Mouse (Mus musculus): ENCODE measurements around the gene Nbeal2. TPM values are rescaled to one million over a fixed set of nuclear protein-coding genes. Genes with fewer than 3 reads are reported as not detected.
A peak's percentile ranks its signal among the peaks of the same experiment; 100 is the strongest.

The Nbeal2 gene
- polyA plus RNA-seq, 1 experiment, result 1.8 TPM

DNA sequence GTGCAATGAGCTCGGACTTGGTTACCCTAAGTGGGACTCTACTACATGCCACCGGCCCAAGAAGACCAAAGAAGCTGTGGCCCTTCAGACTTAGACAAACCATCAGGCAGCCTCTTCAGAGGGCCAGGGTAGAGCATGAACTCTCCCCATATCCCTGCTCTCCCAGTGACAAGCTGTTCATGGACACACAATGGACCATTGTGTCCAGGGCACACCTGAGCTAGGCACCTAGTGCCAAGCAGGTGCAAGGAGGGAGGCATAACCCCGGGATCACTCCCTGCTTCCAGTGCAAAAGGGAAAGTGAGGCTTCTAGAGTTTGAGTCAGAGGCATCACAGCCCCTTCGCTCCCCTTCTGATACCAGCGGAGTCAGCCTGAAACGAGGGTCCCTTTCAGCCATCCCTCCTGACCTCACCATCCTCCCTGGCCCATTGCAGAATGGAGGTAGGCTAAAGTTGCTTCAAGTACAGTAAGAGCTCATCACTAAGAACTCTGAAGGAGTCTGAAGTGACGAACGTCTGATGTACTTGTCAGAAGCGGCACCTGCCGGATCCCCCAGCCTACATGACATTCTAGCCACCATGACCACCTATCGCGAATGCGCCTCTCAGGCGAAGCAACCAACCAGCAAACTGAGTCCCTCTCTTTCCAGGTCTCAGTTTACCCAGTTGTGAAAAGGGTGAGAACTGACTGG lies 852 bp downstream of the Nbeal2 start:
- TF ChIP-seq CTCF (IDR thresholded peaks at IDR 0.05; ENCODE audit: borderline replicate concordance, insufficient read depth, low read length) (no peak), POLR2A (IDR thresholded peaks at IDR 0.05; ENCODE audit: low read depth, low read length) (no peak)
- no peak overlapping the region for H3K27ac ChIP-seq (ENCODE audit: insufficient read depth, low read length)

DNA sequence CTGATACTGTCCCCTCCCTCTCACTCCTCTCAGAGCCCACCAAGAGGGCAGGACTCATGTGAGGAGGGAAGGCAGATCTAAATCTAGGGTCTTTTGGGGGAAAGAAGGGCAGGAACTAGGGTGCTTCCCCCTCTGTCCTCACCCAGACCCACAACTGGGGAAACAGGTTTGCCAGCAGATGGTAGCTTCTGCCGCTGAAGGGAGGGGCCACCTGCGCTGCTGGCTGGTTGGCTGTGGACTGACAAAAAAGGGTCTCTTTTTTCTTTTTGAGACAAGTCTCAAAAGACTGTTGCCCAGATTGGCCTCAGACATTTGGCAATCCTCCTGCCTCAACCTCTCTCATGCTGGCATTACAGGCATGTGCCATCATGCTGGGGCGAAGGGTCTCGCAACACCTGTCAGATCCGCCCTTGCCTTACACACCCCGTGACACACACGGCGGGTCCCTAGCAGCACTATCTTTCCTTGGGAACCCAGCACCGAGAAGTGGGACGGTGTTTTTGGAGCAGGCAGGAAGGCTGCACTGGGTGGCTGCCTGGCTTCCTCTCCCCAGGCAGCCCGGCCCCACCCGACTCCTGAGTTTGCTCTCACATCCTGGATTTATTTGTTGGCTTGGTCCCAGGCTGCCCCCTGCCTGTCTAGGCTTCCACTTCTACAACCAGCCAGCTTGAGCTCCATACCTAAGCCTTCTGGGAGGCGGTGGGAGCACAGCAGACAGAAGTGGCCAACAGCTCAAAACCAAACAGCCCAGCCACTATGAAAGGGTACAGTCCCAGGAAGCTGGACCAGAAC lies 1.8 kb downstream of the Nbeal2 start:
- Histone ChIP-seq H3K27ac (ENCODE audit: insufficient read depth, low read length) (no peak overlapping the region), H3K4me3 (ENCODE audit: insufficient read depth, low read length) (no peak overlapping the region), H3K4me1 (ENCODE audit: control insufficient read depth, insufficient read depth, low read length) (no peaks in the 10 kb centered on the region; the same call in 1 of the 2 replicates)
- TF ChIP-seq CTCF (IDR thresholded peaks at IDR 0.05; ENCODE audit: borderline replicate concordance, insufficient read depth, low read length), result no peak
- no peak for TF ChIP-seq POLR2A (IDR thresholded peaks at IDR 0.05; ENCODE audit: low read depth, low read length)

More for the DNA sequence above, 852 bp downstream of the Nbeal2 start:
- Histone ChIP-seq H3K4me3 (ENCODE audit: insufficient read depth, low read length) (peak overlapping the region; percentile 37), H3K4me1 (ENCODE audit: control insufficient read depth, insufficient read depth, low read length) (peaks cover 3% of the 10 kb centered on the region; the same call in 1 of the 2 replicates)

DNA sequence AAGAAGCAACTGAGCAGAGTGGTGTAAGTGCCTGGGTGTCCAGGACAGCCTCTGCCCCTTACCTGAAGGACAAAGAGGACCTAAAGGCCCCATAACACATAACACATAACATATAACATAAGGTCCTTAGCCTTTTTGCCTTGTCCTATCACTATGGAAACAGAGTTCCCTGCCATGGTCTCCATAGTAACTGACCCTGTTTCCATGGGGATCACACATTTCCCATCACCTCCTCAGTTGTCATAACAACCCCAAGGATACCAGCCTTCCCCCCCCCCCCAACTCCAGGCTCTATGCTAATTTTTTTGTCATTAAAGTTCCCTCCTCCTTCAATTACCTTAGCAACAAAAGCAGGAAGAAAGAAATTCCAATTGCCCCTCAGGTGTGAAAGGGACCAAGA lies 4.2 kb downstream of the Nbeal2 start:
- Histone ChIP-seq H3K4me3 (ENCODE audit: insufficient read depth, low read length) (no peak overlapping the region), H3K27ac (ENCODE audit: insufficient read depth, low read length) (no peak overlapping the region), H3K4me1 (ENCODE audit: control insufficient read depth, insufficient read depth, low read length) (no peaks in the 10 kb centered on the region; the same call in 1 of the 2 replicates)
- TF ChIP-seq CTCF (IDR thresholded peaks at IDR 0.05; ENCODE audit: borderline replicate concordance, insufficient read depth, low read length), result no peak

DNA sequence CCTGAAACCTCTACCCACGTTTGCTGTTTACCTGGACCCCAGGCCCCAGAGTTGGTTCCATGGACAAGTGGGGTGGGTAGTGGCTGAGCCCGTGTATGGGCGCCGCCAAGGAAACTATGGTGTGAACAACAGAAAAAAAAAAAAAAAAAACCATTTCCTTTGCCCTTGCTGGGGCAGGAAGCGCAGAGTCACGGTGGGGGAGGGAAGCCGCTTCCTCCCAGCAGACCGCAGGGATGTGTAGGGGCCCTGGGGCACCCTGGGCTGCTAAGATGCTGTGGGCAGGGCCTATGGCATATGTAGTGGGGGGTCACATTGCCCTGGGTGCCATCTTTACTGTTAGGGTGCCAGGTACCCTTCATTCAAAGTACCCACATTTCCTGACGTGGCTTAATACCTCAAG lies 8.7 kb downstream of the Nbeal2 start:
- no peak for TF ChIP-seq POLR2A (IDR thresholded peaks at IDR 0.05; ENCODE audit: low read depth, low read length)
- no peak for TF ChIP-seq CTCF (IDR thresholded peaks at IDR 0.05; ENCODE audit: borderline replicate concordance, insufficient read depth, low read length)
- Histone ChIP-seq H3K4me3 (ENCODE audit: insufficient read depth, low read length) (no peak overlapping the region), H3K4me1 (ENCODE audit: control insufficient read depth, insufficient read depth, low read length) (no peaks in the 10 kb centered on the region), H3K27ac (ENCODE audit: insufficient read depth, low read length) (no peak overlapping the region)

DNA sequence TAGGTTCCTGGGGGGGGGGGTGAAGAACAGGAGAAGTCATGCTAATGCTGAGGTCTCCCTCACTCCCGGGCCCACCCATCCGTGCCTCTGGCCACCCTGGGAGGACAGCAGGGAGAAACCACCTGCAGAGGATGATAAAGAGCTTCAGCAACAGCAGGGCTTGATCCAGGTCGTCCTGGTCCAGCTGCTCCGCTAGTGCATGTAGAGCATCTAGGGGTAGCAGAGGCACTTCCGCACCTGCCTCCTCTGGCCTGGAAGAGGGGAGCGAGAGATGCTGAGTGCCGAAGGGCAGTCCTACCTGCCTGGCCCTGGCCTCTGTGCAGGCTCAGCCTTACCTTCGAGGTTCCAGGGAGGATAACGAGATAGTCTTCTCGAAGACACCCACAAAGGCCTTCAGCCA lies 9.7 kb downstream of the Nbeal2 start:
- Histone ChIP-seq H3K4me1 (ENCODE audit: control insufficient read depth, insufficient read depth, low read length) (no peaks in the 10 kb centered on the region), H3K27ac (ENCODE audit: insufficient read depth, low read length) (no peak overlapping the region), H3K4me3 (ENCODE audit: insufficient read depth, low read length) (no peak overlapping the region)
- TF ChIP-seq CTCF (IDR thresholded peaks at IDR 0.05; ENCODE audit: borderline replicate concordance, insufficient read depth, low read length) (no peak), POLR2A (IDR thresholded peaks at IDR 0.05; ENCODE audit: low read depth, low read length) (no peak)

DNA sequence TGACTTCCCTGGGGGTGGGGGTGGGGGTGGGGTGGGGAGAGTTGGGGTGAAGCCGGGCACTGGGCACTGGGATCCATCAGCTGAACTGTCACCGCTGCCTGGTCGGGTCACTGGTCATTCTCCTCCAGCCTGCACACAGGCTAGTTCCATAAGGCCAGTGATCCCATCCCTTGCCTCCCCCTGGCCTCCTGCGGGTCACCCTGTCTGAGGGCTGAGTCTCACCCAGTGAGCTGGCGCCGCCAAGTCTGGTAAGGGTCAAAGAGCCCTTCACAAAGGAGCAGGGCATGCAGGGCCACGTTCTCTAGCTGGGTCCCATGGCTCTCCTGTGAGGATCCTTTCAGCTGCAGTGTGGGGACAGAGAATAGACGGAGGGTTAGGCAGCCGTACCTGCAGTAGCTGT lies 10.2 kb downstream of the Nbeal2 start:
- TF ChIP-seq POLR2A (IDR thresholded peaks at IDR 0.05; ENCODE audit: low read depth, low read length) (no peak), CTCF (IDR thresholded peaks at IDR 0.05; ENCODE audit: borderline replicate concordance, insufficient read depth, low read length) (no peak)
- H3K4me3 ChIP-seq (ENCODE audit: insufficient read depth, low read length), result no peak overlapping the region
- H3K4me1 ChIP-seq (ENCODE audit: control insufficient read depth, insufficient read depth, low read length), result no peaks in the 10 kb centered on the region
- H3K27ac ChIP-seq (ENCODE audit: insufficient read depth, low read length), result no peak overlapping the region

DNA sequence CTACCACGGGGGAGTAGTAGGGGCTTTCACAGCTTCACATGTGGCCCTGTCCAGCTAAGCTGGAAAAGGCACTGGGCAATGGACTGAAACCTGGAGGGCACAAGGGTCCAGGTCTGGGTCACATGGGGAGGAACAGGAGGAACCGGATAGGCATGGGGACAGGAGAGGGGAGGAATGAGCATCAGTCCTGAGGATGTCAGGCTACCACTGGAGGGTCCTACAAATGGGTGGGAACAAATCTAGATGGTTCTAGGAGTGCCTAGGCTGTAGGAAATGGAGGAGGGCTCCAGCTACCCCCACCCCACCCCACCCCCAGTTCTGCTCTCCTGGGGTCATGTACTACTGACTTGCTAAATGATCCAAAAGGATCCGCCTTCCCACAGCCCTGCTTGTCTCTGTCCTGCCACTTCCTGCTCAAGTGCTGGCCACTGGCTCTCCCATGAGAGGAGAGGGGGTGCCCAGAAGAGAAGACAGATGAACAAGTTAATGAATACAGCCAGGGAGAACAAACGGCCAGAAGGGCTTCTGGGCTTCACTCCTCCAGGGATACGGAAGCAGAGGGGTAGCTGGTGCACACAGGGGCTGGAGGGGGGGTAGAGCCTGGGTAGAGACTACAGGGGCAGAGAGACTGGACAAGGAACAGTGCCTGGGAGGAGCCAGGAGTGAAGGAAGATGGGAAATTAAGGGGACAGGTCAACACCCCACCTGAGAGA lies 11.0 kb downstream of the Nbeal2 start:
- H3K4me1 ChIP-seq (ENCODE audit: control insufficient read depth, insufficient read depth, low read length), result no peaks in the 10 kb centered on the region
- H3K27ac ChIP-seq (ENCODE audit: insufficient read depth, low read length), result no peak overlapping the region
- no peak overlapping the region for H3K4me3 ChIP-seq (ENCODE audit: insufficient read depth, low read length)
- TF ChIP-seq POLR2A (IDR thresholded peaks at IDR 0.05; ENCODE audit: low read depth, low read length) (no peak), CTCF (IDR thresholded peaks at IDR 0.05; ENCODE audit: borderline replicate concordance, insufficient read depth, low read length) (no peak)

DNA sequence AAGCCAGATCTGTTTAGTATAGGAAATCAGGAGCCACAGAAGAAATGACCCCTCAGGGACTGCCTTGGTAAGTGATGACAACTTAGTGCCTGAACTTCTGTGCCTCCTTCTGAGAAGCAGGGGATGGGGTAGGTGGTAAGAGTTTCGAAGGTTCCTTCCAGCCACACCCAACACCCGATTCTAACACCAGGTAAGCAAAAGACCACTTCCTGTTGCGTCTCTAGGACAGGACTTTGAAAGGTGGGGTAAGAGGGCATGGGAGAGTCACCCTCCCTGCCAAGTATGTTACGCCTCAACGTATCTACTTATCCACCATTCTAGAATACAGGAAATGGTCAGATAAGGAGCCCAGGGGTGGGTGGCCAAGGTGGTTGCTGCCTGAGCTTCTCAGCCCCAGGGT lies 13.0 kb downstream of the Nbeal2 start:
- H3K4me3 ChIP-seq (ENCODE audit: insufficient read depth, low read length), result no peak overlapping the region
- TF ChIP-seq POLR2A (IDR thresholded peaks at IDR 0.05; ENCODE audit: low read depth, low read length), result no peak
- TF ChIP-seq CTCF (IDR thresholded peaks at IDR 0.05; ENCODE audit: borderline replicate concordance, insufficient read depth, low read length), result no peak
- H3K27ac ChIP-seq (ENCODE audit: insufficient read depth, low read length), result no peak overlapping the region
- H3K4me1 ChIP-seq (ENCODE audit: control insufficient read depth, insufficient read depth, low read length), result no peaks in the 10 kb centered on the region

DNA sequence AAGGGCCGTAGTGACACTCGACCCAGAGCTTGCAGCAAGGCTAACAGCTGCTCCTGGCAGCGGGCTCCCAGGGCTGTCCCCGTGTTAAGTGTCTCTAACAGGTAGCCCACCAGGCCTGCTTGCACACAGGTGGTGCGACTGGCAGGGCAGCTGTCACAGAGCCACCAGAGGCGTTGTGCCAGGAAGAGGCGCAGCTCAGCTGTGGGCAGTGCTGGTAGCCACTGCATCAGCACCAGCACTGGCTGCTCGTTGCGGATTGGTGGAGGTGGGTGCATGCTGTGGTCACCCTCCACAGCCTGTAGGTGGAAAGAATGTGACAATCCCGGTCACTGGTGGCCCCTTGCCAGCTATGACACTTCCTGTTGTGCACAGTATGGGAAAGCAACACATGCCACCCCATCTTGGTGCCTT lies 15.3 kb downstream of the Nbeal2 start:
- H3K27ac ChIP-seq (ENCODE audit: insufficient read depth, low read length), result no peak overlapping the region
- TF ChIP-seq CTCF (IDR thresholded peaks at IDR 0.05; ENCODE audit: borderline replicate concordance, insufficient read depth, low read length), result no peak
- no peak for TF ChIP-seq POLR2A (IDR thresholded peaks at IDR 0.05; ENCODE audit: low read depth, low read length)
- H3K4me3 ChIP-seq (ENCODE audit: insufficient read depth, low read length), result no peak overlapping the region
- H3K4me1 ChIP-seq (ENCODE audit: control insufficient read depth, insufficient read depth, low read length), result no peaks in the 10 kb centered on the region

Measured in embryonic fibroblast, embryonic 13.5 days (primary cell).